Mouse (Mus musculus): ENCODE measurements around the gene Olfr39. TPM values are rescaled to one million over a fixed set of nuclear protein-coding genes. Genes with fewer than 3 reads are reported as not detected.
"Not testable (repeated sequence)": the region's sequence is repeated elsewhere in the genome, so short reads cannot be mapped to it uniquely, and the experiment has no call there.

The Olfr39 gene
- polyA plus RNA-seq (2016; fragmentation: Nextera tagmentation; extraction: Ambion mirVana): not detected in 2 replicates

DNA sequence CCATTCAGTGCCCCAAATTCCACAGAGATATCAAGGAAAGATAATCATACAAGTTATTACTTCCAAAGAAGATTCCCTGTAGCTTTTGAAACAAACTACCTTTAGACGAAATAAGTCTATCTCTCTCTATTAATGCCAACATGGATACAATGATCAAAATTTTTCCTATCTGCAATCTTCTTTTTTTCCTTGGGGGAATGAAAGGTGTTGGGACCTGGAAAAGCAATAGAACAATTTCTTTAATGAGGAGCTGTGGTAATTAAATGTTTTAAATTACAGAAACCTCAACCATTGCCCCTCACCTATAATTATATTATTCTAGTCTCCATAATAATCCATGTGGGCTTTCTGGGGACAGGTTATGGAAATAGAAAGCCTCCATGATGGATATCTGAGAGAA, at the start of gene Olfr39:
TSS of gene Olfr39 (plus strand) at position 301 of the 400 bp plus-strand sequence.
- H3K36me3 ChIP-seq (replicated peaks): no peaks in the 10 kb centered on the region
- no peaks in the 10 kb centered on the region for H3K4me1 ChIP-seq
- H3K9me3 ChIP-seq: 0 out of 2 replicates have a peak, but pooled peaks cover 4% of the 10 kb centered on the region
- H3K4me3 ChIP-seq: no peak within 1 kb of the TSS
- no peak for DNase-seq (ENCODE audit: low spot score)
- no peaks in the 10 kb centered on the region for H3K27me3 ChIP-seq (replicated peaks; ENCODE audit: low read depth, poor library complexity, severe bottlenecking)
- 82% methylated on average over 1 of the region's 1 CpGs for WGBS
- H3K27ac ChIP-seq (replicated peaks): no peak within 1 kb of the TSS

GRCm38 (mm10) chr9:20236819-20237218, 45.3 kb upstream of the Olfr39 start, which contains the start of gene Olfr872:
Gene Olfr872, plus strand, starts transcription at chr9:20237119.
- no peaks in the 10 kb centered on the region for H3K36me3 ChIP-seq (replicated peaks)

GRCm38 (mm10) chr9:20237378-20237777, 44.8 kb upstream of the Olfr39 start:
- DNase-seq (ENCODE audit: low spot score): no peak
- H3K4me1 ChIP-seq: no peaks in the 10 kb centered on the region
- H3K27ac ChIP-seq (replicated peaks): no peak overlapping the region
- H3K9me3 ChIP-seq: peaks cover 10% of the 10 kb centered on the region
- no peaks in the 10 kb centered on the region for H3K36me3 ChIP-seq (replicated peaks)
- no peaks in the 10 kb centered on the region for H3K27me3 ChIP-seq (replicated peaks; ENCODE audit: low read depth, poor library complexity, severe bottlenecking)
- 81% methylated on average over 2 of the region's 2 CpGs for WGBS
- H3K4me3 ChIP-seq: no peak overlapping the region

More at GRCm38 (mm10) chr9:20236819-20237218, 45.3 kb upstream of the Olfr39 start, which contains the start of gene Olfr872:
- H3K27ac ChIP-seq (replicated peaks): no peak within 1 kb of the TSS
- H3K4me1 ChIP-seq: no peaks in the 10 kb centered on the region
- no peak for DNase-seq (ENCODE audit: low spot score)
- H3K27me3 ChIP-seq (replicated peaks; ENCODE audit: low read depth, poor library complexity, severe bottlenecking): no peaks in the 10 kb centered on the region
- H3K4me3 ChIP-seq: no peak within 1 kb of the TSS
- peaks cover 11% of the 10 kb centered on the region for H3K9me3 ChIP-seq

- H3K4me1 ChIP-seq; H3K27ac ChIP-seq (replicated peaks); DNase-seq (ENCODE audit: low spot score); H3K27me3 ChIP-seq (replicated peaks; ENCODE audit: low read depth, poor library complexity, severe bottlenecking); H3K36me3 ChIP-seq (replicated peaks); H3K4me3 ChIP-seq: not testable (repeated sequence)
- peaks cover 16% of the 10 kb centered on the region for H3K9me3 ChIP-seq
- WGBS: 83% methylated on average over 5 of the region's 5 CpGs
Observed at GRCm38 (mm10) chr9:20295562-20295961, 13.4 kb downstream of the Olfr39 start.

DNA sequence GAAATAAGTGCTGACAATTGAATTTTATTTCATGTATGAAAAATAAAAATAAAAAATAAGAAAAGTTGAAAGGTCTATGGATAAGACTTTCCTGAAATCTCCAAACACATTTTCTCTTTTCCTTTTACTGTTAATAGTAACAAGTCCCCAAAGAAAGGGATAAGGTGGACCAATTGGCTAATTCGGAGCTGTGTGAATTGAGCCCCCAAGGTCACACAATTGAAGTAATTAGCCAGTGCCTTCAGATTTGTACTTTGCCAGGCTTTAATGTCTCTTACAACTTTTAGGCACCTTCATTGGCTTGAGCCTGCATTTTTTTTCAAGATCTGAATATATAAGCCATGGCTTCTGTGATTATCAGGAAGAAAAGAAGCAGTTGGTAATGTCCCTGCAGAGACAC, 16.1 kb downstream of the Olfr39 start, which contains the start of gene Olfr873:
TSS of gene Olfr873 (plus strand) at position 301 of the 400 bp plus-strand sequence.
- no peak for DNase-seq (ENCODE audit: low spot score)
- no peak within 1 kb of the TSS for H3K27ac ChIP-seq (replicated peaks)
- WGBS: 82% methylated on average over 1 of the region's 1 CpGs
- no peaks in the 10 kb centered on the region for H3K36me3 ChIP-seq (replicated peaks)
- H3K4me3 ChIP-seq: no peak within 1 kb of the TSS
- peaks cover 20% of the 10 kb centered on the region for H3K9me3 ChIP-seq
- no peaks in the 10 kb centered on the region for H3K27me3 ChIP-seq (replicated peaks; ENCODE audit: low read depth, poor library complexity, severe bottlenecking)
- no peaks in the 10 kb centered on the region for H3K4me1 ChIP-seq

DNA sequence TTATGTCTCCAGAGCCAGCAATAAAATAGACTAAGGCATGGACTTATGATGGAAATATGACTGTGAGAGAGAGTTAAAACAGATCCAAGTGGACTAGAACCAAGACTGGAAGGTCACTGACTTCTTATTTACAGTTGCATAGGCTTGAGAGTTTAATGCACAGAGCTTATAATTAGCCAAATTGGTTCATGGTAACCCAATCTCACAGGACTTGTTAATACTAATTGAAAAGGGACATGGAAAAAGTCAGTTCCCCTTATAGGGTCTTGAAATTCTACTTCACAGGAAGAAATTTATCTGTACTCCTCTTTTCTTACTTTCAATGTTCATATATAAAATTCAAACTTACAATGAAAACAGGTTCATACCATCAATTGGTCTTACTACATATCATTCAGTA, 53.8 kb downstream of the Olfr39 start, which contains the start of gene Olfr18:
TSS of gene Olfr18 (minus strand) at position 101 of the 400 bp plus-strand sequence.
- H3K27ac ChIP-seq (replicated peaks): no peak within 1 kb of the TSS
- no peak within 1 kb of the TSS for H3K4me3 ChIP-seq
- peaks cover 4% of the 10 kb centered on the region; the same call in 1 of the 2 replicates for H3K9me3 ChIP-seq
- H3K27me3 ChIP-seq (replicated peaks; ENCODE audit: low read depth, poor library complexity, severe bottlenecking): no peaks in the 10 kb centered on the region
- H3K36me3 ChIP-seq (replicated peaks): no peaks in the 10 kb centered on the region
- no peak for DNase-seq (ENCODE audit: low spot score)
- H3K4me1 ChIP-seq: no peaks in the 10 kb centered on the region

Other genes with a start within 250 kb of the Olfr39 start
- not detected in 2 replicates for gene Olfr867, start 224.8 kb upstream of the Olfr39 start, polyA plus RNA-seq (2016; fragmentation: Nextera tagmentation; extraction: Ambion mirVana)
- not detected in 2 replicates for gene Olfr868, start 183.7 kb upstream of the Olfr39 start, polyA plus RNA-seq (2016; fragmentation: Nextera tagmentation; extraction: Ambion mirVana)
- gene Olfr869, start 153.3 kb upstream of the Olfr39 start, polyA plus RNA-seq (2016; fragmentation: Nextera tagmentation; extraction: Ambion mirVana): not detected in 2 replicates
- not detected in 2 replicates for gene Olfr870, start 108.3 kb upstream of the Olfr39 start, polyA plus RNA-seq (2016; fragmentation: Nextera tagmentation; extraction: Ambion mirVana)
- gene Olfr871, start 70.1 kb upstream of the Olfr39 start, polyA plus RNA-seq (2016; fragmentation: Nextera tagmentation; extraction: Ambion mirVana): not detected in 2 replicates
- not detected in 2 replicates for gene Olfr872, start 45.2 kb upstream of the Olfr39 start, polyA plus RNA-seq (2016; fragmentation: Nextera tagmentation; extraction: Ambion mirVana)
- gene Olfr873, start 16.2 kb downstream of the Olfr39 start, polyA plus RNA-seq (2016; fragmentation: Nextera tagmentation; extraction: Ambion mirVana): not detected in 2 replicates
- gene Olfr18, start 53.7 kb downstream of the Olfr39 start, polyA plus RNA-seq (2016; fragmentation: Nextera tagmentation; extraction: Ambion mirVana): not detected in 2 replicates
- 30.9 and 31.0 TPM in 2 replicates for gene Zfp560, start 102.8 kb downstream of the Olfr39 start, polyA plus RNA-seq (2016; fragmentation: Nextera tagmentation; extraction: Ambion mirVana)
- gene Zfp26, start 177.8 kb downstream of the Olfr39 start, polyA plus RNA-seq (2016; fragmentation: Nextera tagmentation; extraction: Ambion mirVana): 24.8 and 25.4 TPM in 2 replicates
- gene Zfp426, start 210.4 kb downstream of the Olfr39 start, polyA plus RNA-seq (2016; fragmentation: Nextera tagmentation; extraction: Ambion mirVana): 22.1 and 22.2 TPM in 2 replicates
- gene Zfp266, start 239.1 kb downstream of the Olfr39 start, polyA plus RNA-seq (2016; fragmentation: Nextera tagmentation; extraction: Ambion mirVana): 146 and 152 TPM in 2 replicates